Mouse (Mus musculus): ENCODE results near the gene Akap11.

Akap11 gene

DNA sequence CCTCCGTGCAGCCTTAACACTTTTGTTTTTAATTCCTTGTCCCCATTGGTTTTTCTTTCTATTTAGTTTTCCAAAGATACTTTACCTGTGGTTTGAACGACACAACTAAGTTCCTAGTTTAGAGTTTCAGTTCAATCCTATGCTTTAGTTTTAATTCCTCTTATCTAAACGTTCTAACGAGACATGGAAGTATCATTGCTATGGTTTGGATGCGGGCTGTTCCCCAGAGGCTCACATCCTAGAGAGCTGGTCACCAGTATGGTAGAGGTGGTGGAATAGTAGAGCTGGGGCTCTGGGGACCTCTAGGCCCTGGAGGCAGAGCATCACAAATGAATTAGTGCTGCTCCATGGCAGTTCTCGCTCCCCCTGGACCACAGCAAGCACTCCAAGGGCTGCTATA lies 9.7 kb downstream of the Akap11 start:
- DNase-seq: no peak

DNA sequence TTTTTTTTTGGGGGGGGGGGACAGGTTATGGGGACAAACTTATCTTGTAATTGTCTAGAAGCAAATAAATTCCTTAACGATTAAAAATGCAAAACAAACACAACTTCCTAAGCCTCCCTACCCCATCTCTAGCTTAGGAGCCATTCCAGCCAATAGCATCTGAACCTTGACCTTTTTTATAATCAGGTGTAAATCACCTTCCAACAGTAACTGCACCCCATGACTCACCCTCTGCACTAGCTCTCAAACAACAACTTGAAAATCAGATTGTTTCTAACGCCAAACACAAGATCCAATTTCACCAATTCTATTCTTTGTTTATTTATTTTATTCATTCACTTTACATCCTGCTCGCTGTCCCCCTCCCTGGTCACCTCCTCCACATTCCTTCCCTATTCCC lies 10.1 kb downstream of the Akap11 start:
- DNase-seq: no peak

DNA sequence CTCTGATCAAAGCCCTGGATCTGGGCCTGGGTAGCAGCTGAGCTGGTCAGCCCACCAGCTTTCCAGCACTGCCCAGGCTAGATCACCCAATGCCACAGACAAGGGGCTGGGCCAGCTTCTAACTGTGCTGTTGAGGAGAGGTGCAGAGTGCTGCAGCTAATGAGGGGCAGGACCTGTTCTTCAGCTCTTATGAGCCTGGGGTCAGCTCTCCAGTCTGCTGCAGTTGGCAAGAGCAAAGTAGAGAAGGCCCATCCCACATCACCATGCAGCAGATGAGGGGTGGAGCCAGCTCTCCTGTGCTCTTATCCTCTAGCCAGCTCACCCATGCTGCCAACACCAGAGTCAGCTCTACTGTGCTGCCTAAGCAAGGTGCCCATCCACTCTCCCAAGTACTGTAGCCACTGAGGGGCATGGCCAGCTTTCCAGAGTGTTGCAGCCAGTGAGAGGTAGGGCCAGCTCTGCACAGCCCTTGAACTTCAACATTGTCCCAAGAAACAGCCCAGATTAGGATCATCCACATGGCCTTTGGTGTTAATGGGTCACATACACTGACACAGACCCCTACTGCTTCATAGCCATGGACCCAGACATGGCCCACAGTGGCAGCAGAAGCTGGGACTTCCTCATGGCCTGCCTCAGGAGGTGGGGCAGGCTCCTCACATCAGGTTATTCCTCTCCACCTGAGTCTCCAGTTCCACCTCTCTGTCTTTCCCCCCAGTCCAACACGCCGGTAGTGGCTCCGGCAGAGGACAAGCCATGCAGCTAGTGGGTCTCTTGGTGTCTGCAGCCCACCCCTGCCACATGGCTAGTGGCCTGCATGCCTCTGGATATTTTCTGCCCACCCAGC lies 10.8 kb downstream of the Akap11 start:
- DNase-seq: peak in 1 of 2 experiments; percentile 6

DNA sequence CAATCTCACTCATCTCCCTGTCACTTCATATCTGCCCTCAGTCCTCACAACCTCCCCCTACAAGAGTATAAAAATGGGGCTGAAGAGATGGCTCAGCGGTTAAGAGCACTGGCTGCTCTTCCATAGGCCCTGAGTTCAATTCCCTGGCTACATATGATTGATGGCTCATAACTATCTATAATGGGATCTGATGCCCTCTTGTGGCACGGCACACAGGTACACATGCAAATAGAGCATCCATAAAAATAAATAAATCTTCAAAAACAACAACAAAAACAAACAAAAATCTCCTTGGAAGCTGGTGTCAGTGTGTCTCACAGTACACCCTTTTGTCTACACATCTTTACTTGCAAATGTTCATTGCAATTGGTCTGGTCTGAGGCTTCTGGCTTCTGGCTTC lies 11.5 kb downstream of the Akap11 start:
- no peak for DNase-seq

DNA sequence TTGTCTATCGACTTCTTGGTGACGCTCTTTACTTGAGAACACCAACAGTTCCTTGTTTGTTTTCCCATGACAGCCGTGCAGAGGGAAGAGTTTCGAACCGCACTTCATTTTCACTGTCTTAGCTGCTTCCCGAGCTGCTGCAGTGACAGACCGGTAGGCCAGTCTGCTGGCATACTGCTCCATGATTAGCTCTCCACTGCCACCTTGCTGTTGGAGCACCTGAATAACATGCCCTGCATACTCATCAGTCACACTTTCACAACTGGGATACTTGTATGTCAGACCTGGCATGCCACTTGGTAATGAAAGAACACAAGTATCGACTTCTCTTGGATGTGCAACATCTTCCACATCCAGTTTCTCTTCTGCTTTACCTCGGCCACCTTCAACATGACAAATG lies 25.9 kb downstream of the Akap11 start:
- DNase-seq: no peak

DNA sequence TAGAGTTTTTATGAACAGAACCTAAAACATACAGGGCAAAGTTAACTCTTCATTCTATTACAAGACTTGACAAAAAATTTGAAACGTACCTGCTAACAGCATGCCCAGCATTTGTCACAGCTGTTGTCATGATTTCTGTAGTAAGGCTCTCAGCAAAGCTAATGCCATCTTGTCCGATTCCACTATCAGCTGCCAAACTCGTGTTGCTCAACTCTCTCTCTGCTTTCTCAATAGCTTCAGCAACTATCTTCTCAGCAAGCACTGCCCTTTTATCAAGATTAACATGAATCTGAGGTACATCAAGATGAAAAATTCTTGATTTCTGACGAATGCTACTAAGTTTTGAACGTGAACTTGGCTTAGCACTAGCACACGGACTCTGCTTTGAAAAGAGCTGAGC lies 26.8 kb downstream of the Akap11 start:
- DNase-seq: no peak

DNA sequence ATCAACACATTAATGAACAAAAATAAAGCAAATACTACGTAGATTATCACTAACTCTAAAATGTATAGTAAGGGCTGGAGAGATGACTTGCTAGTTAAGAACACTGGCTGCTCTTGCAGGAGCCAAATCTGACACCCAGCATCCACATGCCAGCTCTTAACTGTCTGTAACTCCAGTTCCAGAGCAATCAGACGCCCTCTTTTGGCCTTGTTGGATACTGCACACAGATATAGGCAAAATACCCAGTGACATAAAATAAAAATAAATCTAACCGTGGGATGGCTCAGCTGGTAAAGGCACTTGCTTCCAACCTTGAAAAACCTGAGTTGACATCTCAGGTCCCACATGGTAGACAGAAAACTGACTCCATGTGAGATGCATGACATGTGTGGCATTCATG lies 36.0 kb downstream of the Akap11 start:
- DNase-seq: no peak

DNA sequence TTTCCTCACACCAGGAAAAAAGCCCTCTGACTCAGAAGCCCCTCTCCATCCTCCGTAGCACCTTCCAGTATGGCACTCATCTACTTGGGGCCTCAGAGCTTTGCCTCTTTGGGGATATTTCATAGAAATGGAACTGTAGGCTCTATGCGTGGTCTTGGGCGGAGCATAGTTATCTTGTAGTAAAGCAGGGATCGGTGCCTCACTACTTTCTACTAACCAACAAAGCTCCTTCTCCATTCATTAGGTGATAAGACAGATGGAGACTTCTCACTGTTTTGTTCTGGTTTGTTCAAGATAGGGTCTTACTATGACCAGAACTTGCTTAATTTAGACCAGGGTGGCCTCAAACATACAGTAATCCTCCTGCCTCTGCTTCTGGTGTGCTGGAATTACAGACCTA lies 39.9 kb downstream of the Akap11 start:
- DNase-seq: no peak

DNA sequence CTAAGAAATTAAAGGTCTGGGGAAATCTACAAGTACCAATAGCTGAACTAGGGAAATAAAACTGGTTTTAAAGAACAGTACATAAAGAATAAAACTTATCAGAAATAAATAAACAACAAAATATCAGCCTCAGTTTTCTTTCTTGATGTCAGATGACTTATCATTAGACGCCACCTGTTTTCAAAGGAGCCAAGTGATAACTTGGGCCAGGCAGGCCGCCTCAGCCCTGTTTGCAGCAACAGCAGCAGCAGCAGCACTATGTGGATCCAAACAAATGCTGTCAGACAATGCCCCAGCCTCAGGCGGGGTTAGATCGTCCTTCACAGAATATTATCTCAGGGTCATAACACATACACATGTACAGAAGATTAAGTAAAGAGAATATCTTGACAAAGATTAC lies 41.4 kb downstream of the Akap11 start:
- DNase-seq: no peak

DNA sequence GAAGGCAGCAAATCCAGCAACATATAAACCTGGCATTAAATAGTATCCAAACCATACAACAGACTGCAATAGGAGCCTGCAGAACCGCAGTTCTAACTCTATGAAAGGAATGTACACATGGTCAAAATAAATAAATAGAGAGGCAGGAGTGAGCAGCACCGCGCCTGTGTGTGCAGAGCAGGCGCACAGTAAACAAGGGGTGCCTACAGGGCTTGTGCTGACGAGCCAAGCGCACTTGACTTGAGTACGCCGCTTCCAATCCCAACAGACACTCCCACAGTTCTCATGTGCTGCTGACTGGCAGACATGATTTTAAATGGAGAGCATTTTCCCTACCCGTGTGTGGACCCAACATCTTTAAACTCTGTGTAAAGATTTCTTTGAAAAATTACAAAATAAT lies 44.0 kb downstream of the Akap11 start:
- no peak for DNase-seq

DNA sequence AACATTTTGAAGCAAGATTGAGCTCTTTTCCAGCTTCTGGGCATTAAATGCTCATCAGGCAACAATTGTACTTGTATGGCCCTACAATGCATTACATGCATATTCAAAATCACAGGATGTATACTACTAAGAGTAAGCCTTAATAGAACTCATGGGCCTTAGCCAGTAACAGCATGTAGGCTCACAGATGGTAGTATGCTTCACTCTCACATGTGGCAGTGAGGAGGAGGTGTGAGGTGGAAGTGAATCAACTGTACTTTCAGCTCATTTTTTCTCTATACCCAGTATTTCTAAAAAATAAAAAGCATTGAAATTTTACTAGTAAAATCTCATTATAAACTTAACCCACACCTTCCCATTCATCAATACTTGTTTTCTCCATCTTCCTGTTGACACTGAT lies 45.2 kb downstream of the Akap11 start:
- no peak for DNase-seq

DNA sequence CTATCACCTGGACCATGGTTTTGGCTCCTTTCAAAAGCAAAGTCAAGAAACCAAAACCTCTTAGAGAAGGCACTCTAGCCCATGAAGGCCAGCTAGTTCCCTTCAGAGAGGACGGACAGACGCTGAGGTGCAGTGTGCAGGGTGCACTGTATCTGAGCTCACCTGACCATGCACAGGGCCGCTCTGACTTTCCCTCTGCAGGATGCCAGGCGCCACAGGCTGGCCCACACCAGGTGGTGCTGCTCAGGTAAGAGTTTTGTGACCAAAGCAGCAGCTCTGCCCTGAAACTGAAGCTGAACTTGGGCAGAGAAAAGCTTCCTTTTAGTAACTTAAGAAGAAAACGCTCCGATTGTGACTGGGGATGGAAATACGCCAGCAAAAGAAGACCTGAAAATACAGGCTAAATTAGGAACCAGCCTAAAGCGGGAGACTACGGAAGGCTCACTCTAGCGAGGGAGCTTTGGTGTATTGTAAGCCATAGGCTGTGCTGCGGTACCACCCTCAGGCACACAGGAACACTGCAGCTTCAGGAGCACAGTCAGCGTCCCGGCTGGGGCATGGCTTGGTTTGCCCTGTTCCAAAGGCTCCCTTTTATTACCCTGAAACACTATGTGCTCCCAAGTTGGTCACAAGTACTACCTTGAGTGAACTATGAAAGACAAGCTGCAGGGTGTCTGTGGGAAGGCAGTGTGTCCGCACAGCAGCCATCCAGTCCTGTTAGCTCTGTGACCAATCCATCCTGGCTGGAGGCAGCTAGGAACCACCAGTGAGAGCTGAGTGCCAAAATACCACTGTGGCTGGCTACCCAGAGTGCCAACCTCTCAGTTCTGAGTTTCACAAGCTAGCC lies 54.0 kb downstream of the Akap11 start:
- peak; percentile 44 to 46 for DNase-seq

DNA sequence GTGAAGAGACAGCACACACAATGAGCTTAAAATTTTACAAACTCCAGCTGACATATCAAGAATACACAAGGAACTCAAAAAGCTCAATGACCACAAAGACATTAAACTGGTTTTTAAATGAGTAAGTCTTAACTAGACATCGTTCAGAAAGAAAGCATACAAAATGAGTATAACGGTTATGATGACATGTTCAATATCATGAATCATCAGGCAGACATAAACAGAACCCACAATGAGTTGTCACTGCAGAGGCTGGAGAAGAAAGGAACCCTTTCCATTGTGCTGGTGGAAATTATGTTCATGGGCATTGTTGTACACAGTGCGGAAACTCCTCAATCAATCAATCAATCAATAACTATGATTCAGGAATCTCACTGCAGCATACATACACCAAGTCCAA lies 62.5 kb downstream of the Akap11 start:
- no peak for DNase-seq

DNA sequence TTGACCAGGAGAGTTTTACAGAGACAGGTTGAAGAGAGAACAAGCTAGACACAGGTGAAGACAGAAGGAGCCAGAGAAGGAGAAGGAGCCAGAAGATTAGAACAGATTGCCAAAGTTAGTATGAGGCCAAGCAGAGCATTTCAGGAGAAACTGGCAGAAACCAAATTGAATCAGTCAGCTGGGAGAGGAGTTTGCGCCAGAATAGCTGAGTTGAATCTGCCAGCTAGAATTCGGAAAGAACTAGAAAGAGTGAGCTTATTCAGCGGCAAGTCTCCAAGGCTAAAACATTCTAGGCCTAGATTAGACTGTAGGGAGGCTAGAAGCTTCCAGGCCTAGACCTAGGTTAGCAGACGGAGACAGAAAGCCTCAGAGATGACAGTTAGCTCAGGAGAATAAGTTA lies 65.9 kb downstream of the Akap11 start:
- no peak for DNase-seq

DNA sequence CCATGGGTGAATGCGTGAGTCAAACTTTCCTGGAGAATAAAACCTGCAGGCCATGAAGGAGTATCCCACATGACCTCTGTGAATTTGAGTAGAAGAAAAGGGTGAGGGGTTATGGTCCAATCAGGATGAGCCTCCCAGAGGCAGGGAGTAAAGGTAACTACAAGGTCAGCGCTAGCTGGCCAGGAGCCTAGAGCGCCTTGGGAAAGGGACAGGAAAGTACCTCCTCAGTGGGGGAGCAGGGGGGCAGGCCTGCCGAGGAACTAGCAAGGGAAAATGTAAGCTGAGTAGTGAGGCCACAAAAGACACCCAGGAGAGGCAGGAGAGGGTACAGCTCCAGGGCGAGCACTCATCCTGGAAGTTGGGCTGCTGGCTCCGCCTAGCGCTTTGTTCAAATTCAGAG lies 67.6 kb downstream of the Akap11 start:
- DNase-seq: no peak

DNA sequence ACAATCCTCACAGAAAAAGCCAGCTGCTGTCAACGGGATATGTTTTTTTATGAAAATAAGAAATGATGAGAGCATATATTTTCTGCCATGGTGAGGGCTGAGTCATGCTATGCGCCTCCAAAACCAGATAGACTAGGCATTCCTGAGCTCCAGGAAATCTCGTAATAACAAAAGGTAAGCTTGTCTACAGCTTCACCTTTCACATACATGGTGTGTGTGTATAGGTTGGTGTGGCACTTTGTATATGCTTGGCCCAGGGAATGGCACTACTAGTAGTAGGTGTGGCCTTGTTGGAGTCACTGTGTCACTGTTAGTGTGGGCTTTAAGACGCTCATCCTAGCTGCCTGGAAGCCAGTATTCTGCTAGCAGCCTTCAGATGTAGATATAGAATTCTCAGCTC lies 68.6 kb downstream of the Akap11 start:
- no peak for DNase-seq

DNA sequence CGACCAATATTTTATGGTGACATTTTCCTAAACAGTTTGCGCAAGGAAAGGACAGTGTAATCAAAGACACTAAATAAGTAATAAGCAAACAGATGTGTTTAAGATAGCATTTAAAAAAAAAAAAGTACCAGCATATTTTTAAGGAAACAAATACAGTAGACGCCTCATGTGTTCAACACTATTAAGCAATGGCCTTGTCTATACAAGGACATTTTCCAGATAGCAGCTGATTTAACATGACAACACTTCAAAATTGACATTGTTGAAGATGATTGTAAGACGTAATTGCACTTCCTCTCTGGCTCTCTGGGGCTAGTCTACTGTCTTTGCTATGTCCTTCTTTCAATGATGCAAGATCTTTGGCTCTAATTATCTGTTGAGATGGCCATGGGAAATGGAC lies 72.3 kb downstream of the Akap11 start:
- DNase-seq: no peak

DNA sequence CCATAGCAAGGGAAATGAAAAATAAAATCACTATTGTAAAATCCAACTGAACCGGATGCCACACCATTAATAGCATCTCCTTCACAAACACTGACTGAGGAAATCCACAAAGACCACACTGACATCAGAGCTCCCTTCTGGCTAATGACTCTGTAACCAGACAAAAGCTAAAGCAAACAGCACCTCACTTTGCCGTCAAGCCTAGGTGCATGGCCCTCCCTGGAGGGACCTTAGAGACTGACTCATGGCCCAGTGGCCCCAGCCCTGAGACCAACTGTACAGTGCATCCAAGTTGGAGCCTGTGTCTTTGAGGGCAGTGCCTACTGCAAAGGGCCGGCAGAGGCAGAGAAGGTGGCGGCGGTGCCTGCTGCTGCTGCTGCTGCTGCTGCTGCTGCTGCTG lies 77.5 kb downstream of the Akap11 start:
- no peak for DNase-seq

DNA sequence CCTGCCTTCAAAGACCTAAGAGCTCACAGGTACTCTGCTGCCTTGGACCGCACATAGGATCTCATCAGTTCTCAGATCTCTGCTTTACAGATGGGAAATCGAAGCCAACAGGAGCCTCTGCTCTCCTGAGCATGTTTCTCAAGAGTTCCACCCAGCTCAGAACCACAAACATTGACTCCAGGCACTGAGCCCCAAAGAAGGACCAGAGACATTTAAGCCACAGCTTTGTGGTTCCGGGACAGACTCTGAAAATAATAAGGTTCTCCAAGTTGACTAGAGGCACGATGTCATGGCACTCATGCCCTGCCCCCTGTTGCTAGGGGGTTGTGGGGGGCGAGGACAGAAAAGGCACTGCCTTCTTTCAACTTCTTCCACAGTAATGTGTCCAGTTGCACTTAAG lies 77.9 kb downstream of the Akap11 start:
- DNase-seq: no peak

DNA sequence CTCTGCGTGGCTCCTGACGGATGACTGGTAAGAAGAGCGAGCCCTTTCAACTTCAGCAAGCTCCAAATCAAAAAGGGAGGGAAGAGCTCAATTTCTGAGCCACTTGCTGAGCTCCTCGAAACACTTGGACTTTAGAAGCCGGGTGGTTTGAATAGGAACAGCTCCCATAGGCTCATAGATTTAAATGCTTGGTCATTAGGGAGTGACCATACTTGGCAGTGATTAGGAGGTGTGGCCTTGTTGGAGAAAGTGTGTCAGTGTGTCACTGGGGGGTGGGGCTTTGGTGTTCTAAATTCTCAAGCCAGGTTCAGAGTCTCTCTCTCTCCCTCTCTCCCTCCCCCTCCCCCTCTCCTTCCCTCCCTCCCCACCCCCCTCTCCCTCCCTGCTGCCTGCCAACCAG lies 81.6 kb downstream of the Akap11 start:
- no peak for DNase-seq

DNA sequence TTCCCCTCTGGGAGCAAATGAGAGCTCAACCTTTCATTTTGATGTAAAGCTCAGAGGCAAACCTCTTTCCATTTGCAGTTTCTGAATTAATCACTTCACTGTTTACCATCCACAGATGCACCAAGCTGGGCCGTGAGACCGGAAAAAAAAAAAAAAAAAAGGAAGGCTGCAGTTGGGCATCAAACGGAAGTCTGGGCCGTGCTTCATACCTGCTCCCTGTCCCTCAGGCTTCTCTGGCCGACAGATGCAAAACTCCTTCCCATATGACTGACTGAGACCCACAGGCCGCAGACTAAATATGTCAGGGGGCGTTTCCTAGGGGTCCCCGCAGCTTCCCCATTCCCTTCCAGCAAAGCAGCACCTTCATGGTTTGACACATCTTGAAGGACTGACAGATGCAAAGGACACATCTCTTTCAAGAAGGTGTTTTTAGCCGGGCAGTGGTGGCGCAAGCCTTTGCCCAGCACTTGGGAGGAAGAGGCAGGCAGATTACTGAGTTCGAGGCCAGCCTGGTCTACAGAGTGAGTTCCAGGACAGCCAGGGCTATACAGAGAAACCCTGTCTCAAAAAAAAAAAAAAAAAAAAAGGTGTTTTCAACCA lies 87.7 kb downstream of the Akap11 start:
- no peak for DNase-seq

DNA sequence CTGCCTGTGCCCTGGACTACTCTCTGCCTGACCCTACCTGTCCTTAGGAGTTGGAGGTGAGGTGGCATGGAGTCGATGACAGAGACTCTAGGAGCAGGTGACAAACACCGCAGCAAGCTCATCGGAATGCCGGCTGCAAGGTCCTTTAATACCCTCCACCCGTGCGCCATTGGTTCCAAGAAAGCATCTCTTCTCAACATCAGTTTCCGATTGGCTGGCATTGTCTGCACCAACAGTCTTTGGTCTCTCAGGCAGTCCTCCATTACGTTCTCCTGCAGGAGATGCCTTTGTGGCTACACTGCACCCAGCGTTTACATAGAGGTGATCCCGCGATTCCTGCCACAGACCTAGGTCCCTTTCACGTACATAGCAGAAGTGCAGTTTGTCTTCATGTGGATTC lies 88.6 kb downstream of the Akap11 start:
- no peak for DNase-seq

DNA sequence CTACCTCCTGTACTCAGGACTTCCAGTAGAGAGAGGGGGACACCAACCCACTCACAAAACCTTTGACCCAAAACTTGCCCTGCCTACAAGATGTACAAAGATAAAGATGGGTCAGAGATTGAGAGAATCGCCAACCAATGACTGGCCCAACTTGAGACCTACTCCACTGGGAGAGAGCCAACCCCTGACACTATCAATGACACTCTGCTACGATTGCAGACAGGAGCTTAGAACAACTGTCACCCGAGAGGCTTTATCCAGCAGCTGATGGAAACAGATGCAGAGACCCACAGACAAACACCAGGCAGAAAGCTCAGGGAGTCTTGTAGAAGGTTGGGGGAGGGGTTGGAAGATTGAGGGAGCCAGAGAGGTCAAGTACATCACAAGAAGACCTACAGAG lies 89.1 kb downstream of the Akap11 start:
- DNase-seq: no peak
